Mouse (Mus musculus) forebrain, embryonic 13.5 days (tissue): Measurements from ENCODE around the gene Gtf2f2. TPM values are rescaled to one million over a fixed set of nuclear protein-coding genes. Genes with fewer than 3 reads are reported as not detected.

Experiments used
- ATAC-seq: fragments of 200-750 bp; cut with Nextera tagmentation; 2 replicates; pipeline ENCODE4 v1.8.0; 2017
- H3K27ac ChIP-seq: fragments of 300-500 bp; sonication (generic); 2 replicates; pipeline ENCODE4 v1.5.1; 2015; ENCODE audit warnings: inconsistent platforms, mild to moderate bottlenecking, moderate library complexity
- H3K27me3 ChIP-seq: fragments of 300-500 bp; sonication (generic); 2 replicates; pipeline ENCODE4 v1.6.1; 2015; ENCODE audit warnings: mild to moderate bottlenecking, inconsistent platforms
- H3K36me3 ChIP-seq: fragments of 300-500 bp; sonication (generic); 2 replicates; pipeline ENCODE4 v1.6.1; 2015; ENCODE audit warnings: mild to moderate bottlenecking, inconsistent platforms; ENCODE audit not compliant: poor library complexity, severe bottlenecking
- H3K4me1 ChIP-seq: fragments of 300-500 bp; sonication (generic); 2 replicates; pipeline ENCODE4 v1.6.1; 2015; ENCODE audit warnings: inconsistent platforms
- H3K4me2 ChIP-seq: fragments of 300-500 bp; sonication (generic); 2 replicates; pipeline ENCODE4 v1.6.1; 2015; ENCODE audit warnings: inconsistent platforms, mild to moderate bottlenecking, moderate library complexity
- H3K4me3 ChIP-seq: fragments of 300-500 bp; sonication (generic); 2 replicates; pipeline ENCODE4 v1.5.1; 2015; ENCODE audit warnings: mild to moderate bottlenecking, inconsistent platforms
- H3K9ac ChIP-seq: fragments of 300-500 bp; sonication (generic); 2 replicates; pipeline ENCODE4 v1.6.1; 2015; ENCODE audit warnings: mild to moderate bottlenecking, inconsistent platforms
- H3K9me3 ChIP-seq: fragments of 300-500 bp; sonication (generic); replicated peaks from 2 replicates; pipeline ENCODE4 v1.6.1; 2016; ENCODE audit warnings: inconsistent platforms
- WGBS: fragments of 180-500 bp; shearing (Covaris S2); methylation state at CpG from one replicate; pipeline ENCODE4 v1.1.7; 2015; 5-methylcytosine and 5-hydroxymethylcytosine counted together
- polyA plus RNA-seq: library from polyadenylated mRNA; unstranded; fragments of >200 nt; fragmentation: Nextera tagmentation; extraction: Ambion mirVana; gene quantifications from 2 replicates; pipeline ENCODE4 v1.2.1, GENCODE M21; 2015

Gene Gtf2f2
- 52.3 and 56.5 TPM in 2 replicates for polyA plus RNA-seq

- ATAC-seq, result peak; percentile 95
- peaks cover 4% of the 10 kb centered on the region; the same call in 1 of the 2 replicates for H3K36me3 ChIP-seq
- H3K27ac ChIP-seq, result peak within 1 kb of the TSS; percentile 79
- no peaks in the 10 kb centered on the region for H3K9me3 ChIP-seq
- peak within 1 kb of the TSS; percentile 84 for H3K4me2 ChIP-seq
- peaks cover 28% of the 10 kb centered on the region for H3K4me1 ChIP-seq
- no peaks in the 10 kb centered on the region for H3K27me3 ChIP-seq
- peak within 1 kb of the TSS; percentile 85 for H3K9ac ChIP-seq
- peak within 1 kb of the TSS; percentile 87 for H3K4me3 ChIP-seq
- under 1% methylated on average over 67 of the region's 67 CpGs for WGBS
These were observed at the start of gene Gtf2f2 for GRCm38 (mm10) chr14:76010102-76011061. Gene Gtf2f2 (minus strand): TSS chr14:76010865.

DNA sequence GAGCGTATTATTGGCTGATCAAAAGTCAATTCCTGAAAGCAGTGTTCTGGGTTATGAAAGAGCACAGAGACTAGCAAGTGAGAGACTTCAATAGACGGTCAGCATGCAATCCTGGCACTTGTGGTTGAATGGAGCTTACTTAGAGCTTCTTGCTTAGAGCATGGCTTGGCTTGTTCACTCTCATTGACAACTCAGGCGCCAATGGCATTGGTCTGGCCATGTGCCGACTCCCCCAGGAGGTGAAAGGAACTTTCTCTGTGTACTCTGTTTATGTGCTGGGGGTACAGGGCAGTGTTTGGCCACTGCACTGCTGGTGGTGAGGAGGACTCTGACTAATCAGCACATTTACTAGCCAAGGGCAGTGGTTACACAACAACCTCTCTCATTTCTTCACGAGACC, 48.8 kb upstream of the Gtf2f2 start:
- H3K9ac ChIP-seq, result no peak overlapping the region
- H3K4me2 ChIP-seq, result no peak overlapping the region
- no peak for ATAC-seq
- H3K27me3 ChIP-seq, result no peaks in the 10 kb centered on the region
- no peaks in the 10 kb centered on the region for H3K36me3 ChIP-seq
- no peaks in the 10 kb centered on the region for H3K9me3 ChIP-seq
- peaks cover under 1% of the 10 kb centered on the region for H3K4me1 ChIP-seq
- H3K27ac ChIP-seq, result no peak overlapping the region
- 77% methylated on average over 5 of the region's 5 CpGs for WGBS
- H3K4me3 ChIP-seq, result no peak overlapping the region

DNA sequence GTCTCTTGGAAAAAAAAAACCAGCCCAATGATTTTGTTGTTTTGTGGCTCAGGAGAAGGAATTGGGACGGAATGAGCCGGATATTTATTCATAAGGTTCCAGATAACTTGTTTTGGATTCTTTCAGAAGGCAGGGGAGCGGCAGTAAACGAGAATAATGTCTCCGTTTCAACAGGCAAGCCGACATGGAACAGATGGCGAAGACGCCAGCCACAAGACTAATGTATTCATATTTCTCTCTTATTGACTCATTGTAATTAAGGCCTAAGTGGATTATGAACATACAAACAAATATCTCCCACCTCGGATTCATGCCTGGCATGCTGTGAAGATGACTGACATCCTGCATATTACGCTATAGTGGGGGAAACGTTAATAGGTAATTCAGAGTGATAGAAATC, 43.1 kb upstream of the Gtf2f2 start:
- Histone ChIP-seq H3K9ac (no peak overlapping the region), H3K27ac (0 out of 2 replicates have a peak overlapping the region, but pooled peaks have one; percentile 5), H3K4me1 (peaks cover 6% of the 10 kb centered on the region), H3K36me3 (no peaks in the 10 kb centered on the region), H3K27me3 (no peaks in the 10 kb centered on the region), H3K4me2 (no peak overlapping the region), H3K4me3 (no peak overlapping the region), H3K9me3 (no peaks in the 10 kb centered on the region)
- 64% methylated on average over 11 of the region's 11 CpGs for WGBS
- ATAC-seq, result no peak

DNA sequence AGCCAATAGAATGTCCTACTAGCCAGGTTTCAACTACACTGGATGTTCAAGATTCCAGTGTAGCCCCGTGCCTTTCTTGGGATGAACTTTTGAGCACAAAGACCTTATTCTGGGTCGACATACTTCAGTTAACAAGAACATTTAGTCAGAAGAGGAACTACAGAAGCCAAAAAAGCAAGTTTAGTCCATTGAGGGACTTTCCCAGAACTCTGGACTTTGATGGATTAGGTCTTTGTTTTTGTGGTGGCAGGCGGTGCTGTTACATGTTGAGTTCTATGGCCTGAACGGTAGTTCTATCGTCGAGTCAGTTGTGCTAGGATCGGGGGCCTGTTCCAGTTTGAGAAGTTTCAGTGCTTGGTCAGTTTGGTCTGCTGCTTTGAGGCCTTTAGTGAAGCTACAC, 41.3 kb upstream of the Gtf2f2 start:
- H3K36me3 ChIP-seq, result no peaks in the 10 kb centered on the region
- no peak for ATAC-seq
- H3K4me3 ChIP-seq, result no peak overlapping the region
- no peaks in the 10 kb centered on the region for H3K9me3 ChIP-seq
- H3K4me2 ChIP-seq, result no peak overlapping the region
- no peak overlapping the region for H3K27ac ChIP-seq
- 91% methylated on average over 7 of the region's 7 CpGs for WGBS
- H3K9ac ChIP-seq, result no peak overlapping the region
- no peaks in the 10 kb centered on the region for H3K27me3 ChIP-seq
- H3K4me1 ChIP-seq, result peaks cover 6% of the 10 kb centered on the region

DNA sequence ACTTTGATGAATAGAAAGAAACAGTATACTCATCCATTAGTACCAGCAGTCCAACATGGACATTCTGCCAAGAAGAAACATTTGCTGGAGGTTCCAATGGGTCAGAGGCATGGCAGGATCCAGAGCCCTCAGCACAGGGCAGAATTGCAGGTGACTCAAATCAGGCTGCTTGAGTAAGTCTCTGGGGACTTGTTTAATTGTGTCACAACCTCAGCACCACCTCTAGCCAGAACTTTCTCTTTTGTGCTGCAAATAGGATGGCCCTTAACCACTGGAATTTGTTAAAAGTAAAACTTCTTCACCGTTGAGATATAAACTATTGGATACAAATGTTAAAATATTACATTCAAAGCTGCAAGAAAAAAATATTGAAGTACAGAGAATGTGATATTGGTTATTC, 35.1 kb upstream of the Gtf2f2 start:
- Histone ChIP-seq H3K4me2 (no peak overlapping the region), H3K36me3 (no peaks in the 10 kb centered on the region), H3K9ac (no peak overlapping the region), H3K4me3 (no peak overlapping the region), H3K27me3 (no peaks in the 10 kb centered on the region), H3K27ac (no peak overlapping the region), H3K4me1 (peaks cover 4% of the 10 kb centered on the region), H3K9me3 (no peaks in the 10 kb centered on the region)
- 53% methylated on average over 1 of the region's 1 CpGs for WGBS
- no peak for ATAC-seq

GRCm38 (mm10) chr14:76044164-76044557, 33.5 kb upstream of the Gtf2f2 start:
- no peak overlapping the region for H3K9ac ChIP-seq
- WGBS, result 44% methylated on average over 3 of the region's 3 CpGs
- H3K9me3 ChIP-seq, result no peaks in the 10 kb centered on the region
- H3K4me3 ChIP-seq, result no peak overlapping the region
- no peaks in the 10 kb centered on the region for H3K27me3 ChIP-seq
- no peaks in the 10 kb centered on the region for H3K36me3 ChIP-seq
- H3K4me2 ChIP-seq, result no peak overlapping the region
- H3K27ac ChIP-seq, result no peak overlapping the region
- ATAC-seq, result no peak
- peaks cover 4% of the 10 kb centered on the region for H3K4me1 ChIP-seq

- 91% methylated on average over 14 of the region's 14 CpGs for WGBS
- Histone ChIP-seq H3K27me3 (no peaks in the 10 kb centered on the region), H3K4me2 (no peak overlapping the region), H3K9ac (no peak overlapping the region), H3K9me3 (no peaks in the 10 kb centered on the region), H3K36me3 (no peaks in the 10 kb centered on the region), H3K27ac (no peak overlapping the region), H3K4me3 (no peak overlapping the region), H3K4me1 (peaks cover 4% of the 10 kb centered on the region)
- ATAC-seq, result no peak
These were observed 32.8 kb upstream of the Gtf2f2 start for GRCm38 (mm10) chr14:76043251-76044163.

GRCm38 (mm10) chr14:76033221-76033637, 22.6 kb upstream of the Gtf2f2 start:
- Histone ChIP-seq H3K9me3 (no peaks in the 10 kb centered on the region), H3K27ac (peak overlapping the region; percentile 91), H3K36me3 (no peaks in the 10 kb centered on the region), H3K4me3 (no peak overlapping the region), H3K4me2 (peak overlapping the region; percentile 45), H3K4me1 (peaks cover 50% of the 10 kb centered on the region), H3K27me3 (no peaks in the 10 kb centered on the region), H3K9ac (0 out of 2 replicates have a peak overlapping the region, but pooled peaks have one; percentile 14)
- peak; percentile 84 for ATAC-seq
- WGBS, result 1% methylated on average over 7 of the region's 7 CpGs

- H3K9me3 ChIP-seq, result no peaks in the 10 kb centered on the region
- ATAC-seq, result peak; percentile 81
- no peak overlapping the region for H3K9ac ChIP-seq
- peaks cover 50% of the 10 kb centered on the region for H3K4me1 ChIP-seq
- H3K27me3 ChIP-seq, result no peaks in the 10 kb centered on the region
- peak overlapping the region; percentile 45 for H3K4me2 ChIP-seq
- WGBS, result 1% methylated on average over 7 of the region's 7 CpGs
- peak overlapping the region; percentile 91 for H3K27ac ChIP-seq
- H3K4me3 ChIP-seq, result no peak overlapping the region
- H3K36me3 ChIP-seq, result no peaks in the 10 kb centered on the region
These were observed 22.0 kb upstream of the Gtf2f2 start for GRCm38 (mm10) chr14:76032671-76033136.

DNA sequence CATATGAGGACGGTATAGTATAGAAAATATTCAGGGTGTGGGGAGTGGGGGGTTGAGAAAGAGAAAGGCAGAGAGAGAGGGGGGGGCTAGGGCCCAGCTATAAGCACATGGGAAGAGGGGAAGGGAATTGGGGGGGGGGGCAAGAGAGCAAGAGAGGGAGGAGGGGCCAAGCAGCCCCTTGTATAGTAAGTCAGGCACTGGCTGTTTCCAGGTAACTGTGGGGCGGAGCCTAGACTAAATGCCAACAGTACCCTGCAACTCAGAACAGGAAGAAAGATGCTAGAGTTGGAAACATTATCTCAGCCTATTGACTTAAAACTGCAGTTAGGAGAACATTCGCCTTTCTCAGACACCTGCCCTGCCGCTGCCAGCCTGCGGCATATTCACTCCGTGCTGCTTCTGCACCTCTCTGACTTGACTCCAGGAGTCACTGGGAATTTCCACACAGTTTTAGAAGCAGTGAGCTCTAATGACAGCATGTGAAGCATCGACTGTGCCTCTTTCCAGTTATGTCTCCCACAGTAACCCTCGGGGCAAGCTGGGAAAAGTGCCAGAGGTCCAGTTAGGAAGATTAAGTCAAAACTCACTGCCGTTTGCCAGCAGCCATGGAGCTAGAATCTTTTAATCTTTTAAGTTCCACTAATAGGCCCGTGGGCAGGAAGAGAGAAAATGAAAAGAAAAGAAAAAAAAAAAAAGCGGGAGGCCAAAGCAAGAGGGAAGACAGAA, 20.6 kb upstream of the Gtf2f2 start:
- Histone ChIP-seq H3K9ac (no peak overlapping the region), H3K27me3 (no peaks in the 10 kb centered on the region), H3K27ac (peak overlapping the region; percentile 91), H3K9me3 (no peaks in the 10 kb centered on the region), H3K36me3 (no peaks in the 10 kb centered on the region), H3K4me1 (peaks cover 50% of the 10 kb centered on the region), H3K4me2 (peak overlapping the region; percentile 34), H3K4me3 (no peak overlapping the region)
- 31% methylated on average over 11 of the region's 11 CpGs for WGBS
- ATAC-seq, result no peak

DNA sequence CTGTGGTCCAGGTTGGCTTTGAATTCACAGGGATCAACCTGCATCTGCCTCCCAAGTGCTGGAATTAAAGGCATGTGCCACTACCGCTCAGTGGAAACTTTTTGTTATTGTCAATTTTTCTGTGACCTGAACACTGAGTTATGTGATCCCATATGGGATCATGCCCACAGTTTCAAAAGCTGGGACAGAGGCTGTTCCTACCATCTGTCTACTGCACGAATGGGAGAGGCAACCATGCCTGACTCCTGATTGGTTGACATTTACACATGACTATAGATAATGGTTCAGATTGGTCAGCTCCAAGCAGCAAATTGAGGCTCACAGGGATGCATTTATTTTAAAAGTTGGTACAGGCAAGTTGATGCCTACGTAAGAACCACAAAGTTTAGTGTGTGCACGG, 14.0 kb upstream of the Gtf2f2 start:
- H3K9me3 ChIP-seq, result peaks cover 2% of the 10 kb centered on the region; the same call in 1 of the 2 replicates
- peaks cover 22% of the 10 kb centered on the region for H3K4me1 ChIP-seq
- no peak for ATAC-seq
- H3K27me3 ChIP-seq, result no peaks in the 10 kb centered on the region
- H3K9ac ChIP-seq, result no peak overlapping the region
- H3K36me3 ChIP-seq, result no peaks in the 10 kb centered on the region
- H3K27ac ChIP-seq, result no peak overlapping the region
- 89% methylated on average over 4 of the region's 4 CpGs for WGBS
- H3K4me2 ChIP-seq, result no peak overlapping the region
- no peak overlapping the region for H3K4me3 ChIP-seq
